Mouse (Mus musculus) embryonic facial prominence, embryonic 11.5 days (tissue): ENCODE measurements around the gene Gm12184. TPM values are rescaled to one million over a fixed set of nuclear protein-coding genes. Genes with fewer than 3 reads are reported as not detected.

ENCODE experiments used
- ATAC-seq: fragments of 200-750 bp; cut with Nextera tagmentation; replicated peaks from 2 replicates; pipeline ENCODE4 v1.8.0; 2017; ENCODE audit warnings: low read depth; ENCODE audit not compliant: insufficient number of reproducible peaks, low FRiP score, low TSS enrichment
- DNase-seq: peaks from one replicate; pipeline ENCODE4 v3.0.0-alpha.2; 2015; ENCODE audit warnings: low spot score
- H3K27ac ChIP-seq: fragments of 300-500 bp; sonication (generic); replicated peaks from 2 replicates; pipeline ENCODE4 v1.5.1; 2014; ENCODE audit warnings: mild to moderate bottlenecking, low read depth, low read length, control low read depth
- H3K27me3 ChIP-seq: fragments of 300-500 bp; sonication (generic); 2 replicates; pipeline ENCODE4 v1.6.1; 2014; ENCODE audit warnings: mild to moderate bottlenecking, low read length, moderate library complexity, mixed read lengths; ENCODE audit not compliant: control insufficient read depth, insufficient read depth
- H3K36me3 ChIP-seq: fragments of 300-500 bp; sonication (generic); replicated peaks from 2 replicates; pipeline ENCODE4 v1.6.1; 2014; ENCODE audit warnings: low read depth, mild to moderate bottlenecking, low read length, moderate library complexity, mixed read lengths; ENCODE audit not compliant: control insufficient read depth, insufficient read depth
- H3K4me1 ChIP-seq: fragments of 300-500 bp; sonication (generic); 2 replicates; pipeline ENCODE4 v1.6.1; 2014; ENCODE audit warnings: low read length, mixed read lengths; ENCODE audit not compliant: control insufficient read depth, insufficient read depth
- H3K4me2 ChIP-seq: fragments of 300-500 bp; sonication (generic); 2 replicates; pipeline ENCODE4 v1.6.1; 2014; ENCODE audit warnings: low read depth, mild to moderate bottlenecking, control low read depth, low read length, moderate library complexity
- H3K4me3 ChIP-seq: fragments of 300-500 bp; sonication (generic); 2 replicates; pipeline ENCODE4 v1.5.1; 2014; ENCODE audit warnings: low read depth, low read length, control low read depth
- H3K9ac ChIP-seq: fragments of 300-500 bp; sonication (generic); replicated peaks from 2 replicates; pipeline ENCODE4 v1.6.1; 2014; ENCODE audit warnings: mild to moderate bottlenecking, control low read depth, low read length
- H3K9me3 ChIP-seq: fragments of 300-500 bp; sonication (generic); replicated peaks from 2 replicates; pipeline ENCODE4 v1.6.1; 2016; ENCODE audit warnings: mild to moderate bottlenecking, low read length, inconsistent platforms, mixed read lengths; ENCODE audit not compliant: control insufficient read depth
- WGBS: fragments of 180-500 bp; shearing (Covaris S2); extraction: QIAGEN DNeasy Blood & Tissue Kit; methylation state at CpG from one replicate; pipeline ENCODE4 v1.1.7; 2014; 5-methylcytosine and 5-hydroxymethylcytosine counted together
- polyA plus RNA-seq: library from polyadenylated mRNA; unstranded; fragments of >200 nt; fragmentation: Nextera tagmentation; extraction: Ambion mirVana; gene quantifications from 2 replicates; pipeline ENCODE4 v1.2.1, GENCODE M21; 2014

Gene Gm12184
- polyA plus RNA-seq, 1 experiment from 2014 or later, result 14.0 TPM

GRCm38 (mm10) chr11:48818346-48818745, 8.1 kb downstream of the Gm12184 start:
- no peaks in the 10 kb centered on the region for H3K4me1 ChIP-seq
- ATAC-seq (no peak), DNase-seq (peak; percentile 97)
- no peaks in the 10 kb centered on the region for H3K36me3 ChIP-seq
- peak overlapping the region; percentile 40 for H3K4me2 ChIP-seq
- peak overlapping the region; percentile 82 for H3K4me3 ChIP-seq
- H3K27me3 ChIP-seq, result no peaks in the 10 kb centered on the region
- WGBS, result under 1% methylated on average over 16 of the region's 16 CpGs
- H3K9ac ChIP-seq, result no peak overlapping the region
- no peak overlapping the region for H3K27ac ChIP-seq
- H3K9me3 ChIP-seq, result no peaks in the 10 kb centered on the region

GRCm38 (mm10) chr11:48817794-48818193, 8.7 kb downstream of the Gm12184 start:
- Histone ChIP-seq H3K27ac (no peak overlapping the region; the same call in 1 of the 2 replicates), H3K36me3 (no peaks in the 10 kb centered on the region), H3K4me3 (peak overlapping the region; percentile 82), H3K4me2 (peak overlapping the region; percentile 40), H3K27me3 (no peaks in the 10 kb centered on the region), H3K9me3 (no peaks in the 10 kb centered on the region), H3K9ac (peak overlapping the region; percentile 86; the same call in 1 of the 2 replicates), H3K4me1 (no peaks in the 10 kb centered on the region)
- ATAC-seq, result no peak
- no peak for DNase-seq
- WGBS, result 7% methylated on average over 9 of the region's 9 CpGs

GRCm38 (mm10) chr11:48816800-48817665, 9.4 kb downstream of the Gm12184 start, which contains the start of gene Trim41:
Trim41 (minus strand) TSS chr11:48817353.
- whole genome bisulfite sequencing, result under 1% methylated on average over 66 of the region's 77 CpGs
- Histone ChIP-seq H3K4me2 (peak within 1 kb of the TSS; percentile 65), H3K27ac (peak within 1 kb of the TSS; percentile 88), H3K4me3 (peak within 1 kb of the TSS; percentile 82), H3K9ac (peak within 1 kb of the TSS; percentile 86), H3K27me3 (no peaks in the 10 kb centered on the region), H3K36me3 (no peaks in the 10 kb centered on the region), H3K9me3 (no peaks in the 10 kb centered on the region), H3K4me1 (no peaks in the 10 kb centered on the region)
- peak; percentile 99 for DNase-seq
- ATAC-seq, result peak; percentile 95

DNA sequence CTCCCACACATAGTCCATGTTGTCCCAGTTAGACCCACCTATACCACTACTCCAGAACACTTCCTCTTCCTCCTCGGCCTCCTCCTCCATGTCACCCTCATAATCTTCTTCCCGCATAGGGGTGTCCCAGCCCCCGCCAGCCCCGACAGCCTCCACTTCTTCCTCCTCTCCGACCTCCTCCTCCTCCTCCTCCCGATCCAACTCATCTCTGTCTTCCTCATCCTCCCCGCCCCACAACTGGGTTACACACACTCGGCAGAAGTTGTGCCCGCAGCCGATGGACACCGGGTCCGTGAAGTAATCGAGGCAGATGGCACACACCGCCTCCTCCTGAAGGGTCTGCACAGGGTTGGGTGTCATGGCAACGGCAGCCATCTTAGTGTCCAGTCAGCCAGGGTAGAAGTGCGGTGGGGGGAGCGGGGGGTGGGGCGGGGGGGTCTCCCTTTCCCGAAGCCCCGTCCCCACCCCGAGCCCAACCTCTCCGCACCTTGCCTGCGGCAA, 10.1 kb downstream of the Gm12184 start:
- H3K36me3 ChIP-seq, result no peaks in the 10 kb centered on the region
- ATAC-seq (peak; percentile 59), DNase-seq (peak; percentile 67)
- H3K4me3 ChIP-seq, result peak overlapping the region; percentile 82
- no peaks in the 10 kb centered on the region for H3K27me3 ChIP-seq
- no peak overlapping the region for H3K27ac ChIP-seq
- H3K9me3 ChIP-seq, result no peaks in the 10 kb centered on the region
- H3K9ac ChIP-seq, result peak overlapping the region; percentile 72
- H3K4me2 ChIP-seq, result peak overlapping the region; percentile 65
- 4% methylated on average over 23 of the region's 23 CpGs for WGBS
- no peaks in the 10 kb centered on the region for H3K4me1 ChIP-seq

- peak overlapping the region; percentile 82 for H3K4me3 ChIP-seq
- DNase-seq (no peak), ATAC-seq (no peak)
- no peaks in the 10 kb centered on the region for H3K4me1 ChIP-seq
- H3K9ac ChIP-seq, result no peak overlapping the region; the same call in 1 of the 2 replicates
- H3K9me3 ChIP-seq, result no peaks in the 10 kb centered on the region
- WGBS, result 79% methylated on average over 16 of the region's 16 CpGs
- H3K27ac ChIP-seq, result no peak overlapping the region
- peak overlapping the region; percentile 65 for H3K4me2 ChIP-seq
- no peaks in the 10 kb centered on the region for H3K27me3 ChIP-seq
- no peaks in the 10 kb centered on the region for H3K36me3 ChIP-seq
Measured at GRCm38 (mm10) chr11:48815851-48816250, 10.6 kb downstream of the Gm12184 start.

DNA sequence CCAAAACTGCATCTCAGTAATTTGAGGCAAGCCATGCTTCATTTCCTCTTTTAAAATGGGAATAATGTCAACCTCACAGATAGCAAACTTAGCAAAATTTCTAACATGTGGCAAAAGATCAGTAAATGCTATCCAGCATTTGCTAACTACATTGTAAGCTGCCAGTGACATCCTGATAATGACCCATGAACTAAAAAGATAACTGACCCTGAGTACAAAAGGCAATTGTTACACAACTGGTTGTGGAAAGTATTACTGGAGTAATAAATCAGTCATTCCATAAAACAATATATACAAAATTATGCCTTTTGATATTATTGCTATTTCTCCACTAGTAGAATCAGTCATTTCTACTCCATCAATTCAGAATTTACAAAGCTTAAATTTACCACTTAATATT, 12.7 kb downstream of the Gm12184 start:
- Histone ChIP-seq H3K4me3 (no peak overlapping the region), H3K36me3 (no peaks in the 10 kb centered on the region; the same call in 1 of the 2 replicates), H3K9ac (no peak overlapping the region), H3K4me2 (no peak overlapping the region), H3K27ac (no peak overlapping the region), H3K4me1 (no peaks in the 10 kb centered on the region), H3K27me3 (no peaks in the 10 kb centered on the region), H3K9me3 (no peaks in the 10 kb centered on the region)
- DNase-seq (no peak), ATAC-seq (no peak)

DNA sequence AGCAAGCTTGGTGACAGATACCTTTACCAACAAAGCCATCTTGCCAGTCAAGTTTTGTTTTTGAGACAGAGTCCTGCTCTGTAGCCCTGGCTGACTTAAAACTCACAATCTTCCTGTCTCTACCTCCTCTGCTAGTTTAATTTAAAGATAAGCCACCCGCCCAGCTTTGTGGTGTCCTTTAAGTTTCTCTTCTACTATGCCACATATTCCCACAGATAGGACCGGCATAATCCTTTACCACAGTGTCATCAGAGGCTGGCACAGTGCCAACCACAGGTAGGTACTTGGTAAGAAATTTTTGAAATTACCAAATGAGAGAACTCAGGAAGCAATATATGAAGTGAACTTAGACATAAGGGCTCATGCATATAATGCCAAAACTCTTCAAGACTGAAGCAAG, 16.3 kb downstream of the Gm12184 start:
- H3K36me3 ChIP-seq, result peaks cover 10% of the 10 kb centered on the region
- no peak overlapping the region for H3K4me2 ChIP-seq
- no peak for DNase-seq
- 87% methylated on average over 2 of the region's 2 CpGs for WGBS
- no peak for ATAC-seq
- H3K4me3 ChIP-seq, result no peak overlapping the region
- H3K27me3 ChIP-seq, result no peaks in the 10 kb centered on the region
- no peaks in the 10 kb centered on the region for H3K4me1 ChIP-seq
- no peak overlapping the region for H3K9ac ChIP-seq
- H3K27ac ChIP-seq, result no peak overlapping the region
- no peaks in the 10 kb centered on the region for H3K9me3 ChIP-seq

DNA sequence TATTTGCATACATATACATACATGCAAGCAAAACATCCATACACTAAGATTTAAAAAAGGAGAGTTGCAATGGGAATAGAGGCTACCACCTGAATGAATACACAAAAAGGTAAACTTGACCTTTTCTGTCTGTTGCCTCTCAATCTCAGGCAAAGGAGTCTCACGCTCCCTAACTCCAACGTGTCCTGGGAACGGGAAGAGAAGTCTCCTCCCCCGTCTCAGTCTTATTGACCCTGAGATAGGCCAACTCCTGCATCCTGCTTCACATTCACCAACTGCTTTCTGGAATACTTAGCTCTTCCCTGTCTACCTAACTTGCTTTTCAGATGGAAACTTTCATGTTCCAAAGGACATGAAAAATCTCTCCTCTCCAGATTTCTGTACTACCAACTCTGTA, 17.0 kb downstream of the Gm12184 start:
- Histone ChIP-seq H3K27ac (no peak overlapping the region), H3K9ac (no peak overlapping the region), H3K4me3 (no peak overlapping the region)

More for the DNA sequence above, 17.0 kb downstream of the Gm12184 start:
- no peak for DNase-seq
- WGBS, result 76% methylated on average over 4 of the region's 4 CpGs
- Histone ChIP-seq H3K36me3 (peaks cover 13% of the 10 kb centered on the region), H3K4me1 (no peaks in the 10 kb centered on the region), H3K9me3 (no peaks in the 10 kb centered on the region), H3K27me3 (no peaks in the 10 kb centered on the region), H3K4me2 (no peak overlapping the region)
- no peak for ATAC-seq
